Mouse (Mus musculus): Measurements from ENCODE around the gene Eps8l2.

Eps8l2 gene

DNA sequence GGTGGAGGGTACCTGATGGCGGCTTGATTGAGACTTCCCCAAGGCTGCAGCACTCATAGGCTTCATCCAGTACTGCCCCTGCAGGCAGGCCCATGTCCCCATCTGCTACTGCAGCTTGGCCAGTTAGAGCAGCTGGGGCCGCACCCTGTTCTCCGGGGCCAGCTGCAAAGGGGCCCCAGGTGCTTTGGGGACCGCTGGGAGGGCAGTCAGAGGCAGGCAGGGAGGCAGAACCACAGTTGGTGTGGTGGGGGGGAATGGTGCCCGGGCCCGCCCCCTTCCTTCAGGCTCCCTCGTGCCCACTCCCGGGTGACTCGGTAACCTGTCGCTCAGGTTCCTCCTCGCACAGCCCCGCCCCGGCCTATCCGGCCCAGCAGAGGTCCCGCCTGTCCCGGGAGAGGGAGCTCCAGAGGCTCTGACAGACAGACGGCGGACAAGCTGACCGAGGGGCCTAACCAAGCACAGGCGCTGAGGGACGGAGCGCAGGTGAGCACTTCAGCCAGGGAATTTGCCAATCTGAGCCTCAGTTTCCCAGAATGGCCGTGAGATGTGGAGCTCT, at the start of gene Eps8l2:
Eps8l2 (plus strand) TSS at position 305 of the 556 bp plus-strand sequence.
- peak; percentile 86 for DNase-seq (ENCODE audit: extremely low read depth, insufficient read length, low spot score)

GRCm38 (mm10) chr7:141291921-141292582, 46.6 kb upstream of the Eps8l2 start, which contains the start of gene Drd4:
Drd4 (plus strand) TSS chr7:141292006.
- DNase-seq (ENCODE audit: extremely low read depth, insufficient read length, low spot score): no peak

- DNase-seq (ENCODE audit: extremely low read depth, insufficient read length, low spot score): no peak
Observed at GRCm38 (mm10) chr7:141292583-141293388, 45.9 kb upstream of the Eps8l2 start.

- no peak for DNase-seq (ENCODE audit: extremely low read depth, insufficient read length, low spot score)
Observed at GRCm38 (mm10) chr7:141293852-141294471, 44.7 kb upstream of the Eps8l2 start.

DNA sequence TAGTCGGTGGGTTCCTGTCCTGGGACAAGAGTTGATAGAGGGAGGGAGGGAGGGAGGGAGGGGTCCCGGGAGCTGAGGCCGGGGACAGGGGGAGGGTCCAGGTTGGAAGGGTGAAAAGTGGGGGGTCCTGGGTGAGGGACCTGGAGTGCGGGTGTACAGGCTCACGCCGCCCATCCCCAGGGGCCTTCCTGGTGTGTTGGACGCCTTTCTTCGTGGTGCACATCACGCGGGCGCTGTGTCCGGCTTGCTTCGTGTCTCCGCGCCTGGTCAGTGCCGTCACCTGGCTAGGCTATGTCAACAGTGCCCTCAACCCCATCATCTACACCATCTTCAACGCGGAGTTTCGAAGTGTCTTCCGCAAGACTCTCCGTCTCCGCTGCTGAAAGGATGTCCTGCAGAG, 44.2 kb upstream of the Eps8l2 start:
- DNase-seq (ENCODE audit: extremely low read depth, insufficient read length, low spot score): no peak

GRCm38 (mm10) chr7:141297926-141298650, 40.6 kb upstream of the Eps8l2 start:
- DNase-seq (ENCODE audit: extremely low read depth, insufficient read length, low spot score): no peak

DNA sequence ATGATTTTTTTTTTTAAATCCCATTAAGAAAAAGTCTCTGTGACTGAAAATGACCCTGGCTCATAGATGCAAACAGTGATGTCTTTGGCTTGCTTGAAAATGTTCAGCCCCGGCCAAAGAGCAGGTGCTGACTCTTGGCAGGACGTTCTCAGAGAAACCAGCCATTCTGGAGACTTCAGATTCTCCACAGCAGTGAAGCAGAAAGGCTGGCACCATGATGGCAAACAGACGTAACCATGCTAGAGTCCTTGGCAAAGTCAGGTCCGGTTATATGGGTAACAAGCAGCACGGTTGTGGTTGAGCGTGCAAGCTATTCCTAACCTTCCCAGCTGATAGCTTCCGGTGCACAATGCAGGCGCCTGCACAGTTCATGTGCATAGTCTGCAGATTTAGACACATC, 39.5 kb upstream of the Eps8l2 start:
- DNase-seq (ENCODE audit: extremely low read depth, insufficient read length, low spot score): no peak

DNA sequence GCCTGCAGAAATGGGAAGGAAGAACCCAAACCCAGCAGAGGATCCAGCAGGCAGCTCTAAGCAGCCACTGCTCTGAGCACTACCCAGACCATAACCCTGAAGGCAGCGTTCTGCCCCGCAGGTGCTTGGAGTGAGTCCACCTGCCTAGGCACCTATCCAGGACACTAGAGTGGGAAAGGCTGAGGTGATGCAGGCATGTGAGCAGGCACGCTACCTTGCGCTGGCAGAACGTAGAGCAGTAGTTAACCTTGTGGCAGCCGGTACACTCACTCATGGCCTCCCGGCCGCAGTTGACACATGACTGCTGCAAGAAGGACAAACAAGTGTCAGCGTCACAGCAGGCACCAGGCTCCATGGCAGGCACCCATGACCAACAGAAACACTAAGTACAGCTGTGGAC, 37.3 kb upstream of the Eps8l2 start:
- no peak for DNase-seq (ENCODE audit: extremely low read depth, insufficient read length, low spot score)

GRCm38 (mm10) chr7:141302702-141303268, 35.9 kb upstream of the Eps8l2 start:
- DNase-seq (ENCODE audit: extremely low read depth, insufficient read length, low spot score): no peak

DNA sequence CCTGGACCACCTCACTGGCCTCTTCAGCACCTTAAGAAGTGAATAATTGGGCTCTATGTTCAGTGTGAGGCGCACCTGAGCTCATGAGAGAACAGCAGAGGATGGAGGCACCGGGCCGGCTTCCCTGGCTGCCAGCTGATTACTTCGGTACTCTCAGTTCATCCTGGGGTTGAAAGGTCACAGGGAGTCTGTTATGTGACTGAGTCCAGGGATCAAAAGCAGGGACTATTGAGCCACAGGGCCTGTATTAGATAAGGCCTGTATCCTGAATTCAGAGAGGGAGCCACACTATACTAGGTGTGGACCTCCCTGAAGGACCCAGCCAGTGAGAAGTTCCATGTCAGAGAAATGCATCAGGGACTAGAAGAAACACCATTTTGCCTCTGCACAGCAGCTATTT, 34.1 kb upstream of the Eps8l2 start:
- DNase-seq (ENCODE audit: extremely low read depth, insufficient read length, low spot score): no peak

DNA sequence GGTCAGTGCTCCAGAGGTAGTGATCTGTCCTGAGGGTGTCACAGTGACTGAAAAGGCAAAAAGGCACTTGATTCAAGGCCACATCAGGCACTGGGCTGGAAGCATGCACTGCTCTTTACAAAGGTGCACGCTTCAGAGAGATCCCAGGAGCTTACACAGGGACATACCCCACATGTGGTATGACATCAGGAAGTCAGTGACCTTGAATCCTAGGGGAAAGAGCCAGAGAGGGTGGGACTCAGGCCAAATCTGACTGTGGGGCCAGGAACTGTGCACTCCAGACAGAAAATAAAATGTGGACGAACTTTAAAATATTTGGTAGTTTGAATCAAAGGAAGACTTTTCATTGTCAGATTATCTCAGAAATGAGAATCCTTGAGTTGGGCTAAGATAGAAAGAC, 24.3 kb upstream of the Eps8l2 start:
- DNase-seq (ENCODE audit: extremely low read depth, insufficient read length, low spot score): no peak

DNA sequence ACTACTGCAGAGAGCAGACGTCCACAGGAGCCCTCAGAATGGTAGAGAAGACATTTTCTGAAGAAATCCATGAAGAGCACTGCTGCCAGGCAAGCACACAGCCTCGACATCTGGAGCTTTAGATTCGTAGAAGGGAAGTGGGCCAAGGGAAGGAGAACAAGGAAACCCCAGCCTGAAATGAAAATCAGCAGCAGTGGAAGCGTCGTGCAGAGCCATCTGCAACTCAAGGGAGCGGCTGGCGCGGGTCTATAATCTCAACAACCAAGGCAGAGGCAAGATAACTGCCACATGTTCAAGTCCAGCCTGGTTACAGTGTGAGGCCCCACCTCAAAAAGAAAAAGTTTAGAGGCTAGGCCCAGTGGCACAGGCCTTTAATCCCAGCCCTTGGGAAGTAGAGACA, 23.6 kb upstream of the Eps8l2 start:
- no peak for DNase-seq (ENCODE audit: extremely low read depth, insufficient read length, low spot score)

DNA sequence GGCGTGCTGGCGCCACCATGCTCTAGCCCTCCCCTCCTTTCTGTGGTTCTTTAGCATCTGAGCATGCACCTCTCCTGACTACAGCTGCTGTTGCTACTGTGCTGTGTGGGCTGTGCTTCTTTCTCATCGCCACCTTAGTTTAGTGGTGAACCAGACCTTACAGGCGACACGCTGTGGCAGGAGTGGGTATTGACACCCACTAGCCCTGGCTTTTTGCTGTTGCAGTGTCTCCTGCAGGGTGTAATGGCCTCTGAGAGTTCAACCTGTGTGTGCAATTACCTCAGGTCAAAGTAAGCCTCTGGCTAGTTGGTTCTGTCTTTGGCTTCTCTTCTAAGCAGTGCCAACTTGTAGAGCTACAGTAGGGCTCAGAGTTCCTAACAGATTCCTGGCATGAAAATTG, 22.7 kb upstream of the Eps8l2 start:
- no peak for DNase-seq (ENCODE audit: extremely low read depth, insufficient read length, low spot score)

DNA sequence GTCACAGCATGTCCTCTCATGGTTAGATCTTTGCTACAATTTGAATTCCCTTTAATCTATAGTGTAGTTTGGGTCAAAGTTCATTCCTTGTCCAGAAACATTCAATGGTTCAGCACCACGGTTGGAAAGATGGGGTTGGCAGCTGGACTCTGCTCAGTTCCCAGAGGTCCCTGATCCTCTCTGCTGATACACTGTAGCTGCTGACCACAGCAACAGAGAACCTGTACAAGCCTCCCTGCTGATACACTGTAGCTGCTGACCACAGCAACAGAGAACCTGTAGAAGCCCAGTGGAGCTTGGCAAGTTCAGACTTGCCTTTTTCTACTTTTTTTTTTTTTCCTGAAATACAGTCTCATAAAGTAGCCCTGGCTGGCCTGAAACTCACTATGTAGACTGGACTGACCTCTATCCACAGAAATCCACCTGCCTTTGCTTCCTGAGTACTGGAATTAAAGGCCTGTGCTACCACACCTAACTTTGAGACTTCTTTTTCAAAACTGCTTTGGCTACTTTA, 21.0 kb upstream of the Eps8l2 start:
- DNase-seq (ENCODE audit: extremely low read depth, insufficient read length, low spot score): no peak

- no peak for DNase-seq (ENCODE audit: extremely low read depth, insufficient read length, low spot score)
Observed at GRCm38 (mm10) chr7:141319446-141319845, 19.2 kb upstream of the Eps8l2 start.

- no peak for DNase-seq (ENCODE audit: extremely low read depth, insufficient read length, low spot score)
Observed at GRCm38 (mm10) chr7:141324686-141325085, 14.0 kb upstream of the Eps8l2 start.

- DNase-seq (ENCODE audit: extremely low read depth, insufficient read length, low spot score): no peak
Observed at GRCm38 (mm10) chr7:141326546-141327446, 11.9 kb upstream of the Eps8l2 start.

DNA sequence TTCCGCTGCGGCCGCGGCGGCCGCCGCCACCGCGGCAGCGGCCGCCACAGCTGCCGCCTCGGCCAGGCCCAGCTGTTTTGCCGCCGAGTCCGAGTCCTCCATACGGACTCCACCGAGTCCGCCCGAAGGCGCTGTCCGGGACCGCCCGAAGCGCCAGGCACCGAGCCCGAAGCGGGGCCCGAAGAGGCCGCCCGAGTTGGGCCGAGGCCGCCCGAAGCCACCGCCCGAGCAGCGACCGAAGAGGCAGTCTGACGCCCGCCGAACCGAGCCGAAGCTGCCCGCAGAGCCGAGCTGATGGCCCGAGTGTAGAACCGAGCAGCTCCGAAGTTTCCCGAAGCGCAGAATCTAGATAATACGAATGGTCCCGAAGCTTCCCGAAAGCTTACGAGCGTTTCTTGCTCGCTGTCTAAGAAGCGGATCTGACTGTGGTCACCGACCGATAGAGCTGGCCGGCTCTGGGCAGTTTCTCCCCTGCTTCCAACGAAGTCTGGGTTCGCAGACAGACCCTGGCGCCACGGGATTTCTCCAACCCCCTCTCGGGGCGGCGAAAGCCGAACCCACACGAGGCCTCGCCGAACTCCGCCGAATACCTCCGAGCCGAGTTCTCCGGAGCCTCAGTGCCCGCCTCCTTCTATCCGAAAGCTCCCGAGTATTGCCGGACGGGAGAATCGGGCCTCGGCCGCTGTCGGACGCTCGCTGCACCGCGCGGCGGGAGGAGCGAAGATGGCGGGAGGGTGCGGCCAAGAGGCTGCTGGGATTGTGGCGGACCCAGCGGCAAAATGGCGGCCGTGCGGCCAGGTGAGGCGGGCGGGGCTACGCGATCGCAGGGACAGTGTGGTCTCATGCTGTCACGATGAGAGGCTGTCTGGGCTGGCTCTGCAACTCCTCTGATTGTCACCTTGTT, 11.0 kb upstream of the Eps8l2 start, which contains the start of the genes Deaf1 and Tmem80:
Deaf1 (minus strand) TSS at position 222 of the 904 bp plus-strand sequence.
Tmem80 (plus strand) TSS at position 271 of the 904 bp plus-strand sequence.
- DNase-seq (ENCODE audit: extremely low read depth, insufficient read length, low spot score): peak; percentile 95

All from 3134 (cell line).